Mouse (Mus musculus) forebrain, embryonic 11.5 days (tissue): ENCODE data around the gene Apon. TPM values are rescaled to one million over a fixed set of nuclear protein-coding genes. Genes with fewer than 3 reads are reported as not detected.
"Not testable (repeated sequence)": the region's sequence is repeated elsewhere in the genome, so short reads cannot be mapped to it uniquely, and the experiment has no call there.

Experiments
- ATAC-seq: fragments of 200-750 bp; cut with Nextera tagmentation; replicated peaks from 2 replicates; pipeline ENCODE4 v1.8.0; 2017; ENCODE audit warnings: moderate TSS enrichment; ENCODE audit not compliant: low FRiP score
- DNase-seq: peaks from one replicate; pipeline ENCODE4 v3.0.0-alpha.2; 2017; ENCODE audit warnings: low spot score
- H3K27ac ChIP-seq: fragments of 300-500 bp; sonication (generic); 2 replicates; pipeline ENCODE4 v1.5.1; 2014; ENCODE audit warnings: low read depth, low read length
- H3K27me3 ChIP-seq: fragments of 300-500 bp; sonication (generic); 2 replicates; pipeline ENCODE4 v1.6.1; 2014; ENCODE audit warnings: mild to moderate bottlenecking, low read length, mixed read lengths; ENCODE audit not compliant: control insufficient read depth, insufficient read depth
- H3K36me3 ChIP-seq: fragments of 300-500 bp; sonication (generic); 2 replicates; pipeline ENCODE4 v1.6.1; 2014; ENCODE audit warnings: mild to moderate bottlenecking, low read length, moderate library complexity, mixed read lengths; ENCODE audit not compliant: control insufficient read depth, insufficient read depth
- H3K4me1 ChIP-seq: fragments of 300-500 bp; sonication (generic); replicated peaks from 2 replicates; pipeline ENCODE4 v1.6.1; 2014; ENCODE audit warnings: low read length, mixed read lengths; ENCODE audit not compliant: control insufficient read depth, insufficient read depth
- H3K4me2 ChIP-seq: fragments of 300-500 bp; sonication (generic); 2 replicates; pipeline ENCODE4 v1.6.1; 2014; ENCODE audit warnings: low read depth, mild to moderate bottlenecking, low read length, moderate library complexity, mixed read lengths; ENCODE audit not compliant: severe bottlenecking
- H3K4me3 ChIP-seq: fragments of 300-500 bp; sonication (generic); 2 replicates; pipeline ENCODE4 v1.5.1; 2014; ENCODE audit warnings: low read depth, low read length
- H3K9ac ChIP-seq: fragments of 300-500 bp; sonication (generic); 2 replicates; pipeline ENCODE4 v1.6.1; 2014; ENCODE audit warnings: low read length
- H3K9me3 ChIP-seq: fragments of 300-500 bp; sonication (generic); 2 replicates; pipeline ENCODE4 v1.6.1; 2016; ENCODE audit warnings: low read length, mixed read lengths; ENCODE audit not compliant: control insufficient read depth
- WGBS: fragments of 180-500 bp; shearing (Covaris S2); extraction: QIAGEN DNeasy Blood & Tissue Kit; methylation state at CpG from one replicate; pipeline ENCODE4 v1.1.7; 2014; 5-methylcytosine and 5-hydroxymethylcytosine counted together
- polyA plus RNA-seq: library from polyadenylated mRNA; unstranded; fragments of >200 nt; fragmentation: Nextera tagmentation; extraction: Ambion mirVana; gene quantifications from 2 replicates; pipeline ENCODE4 v1.2.1, GENCODE M21; 2014

The Apon gene
- polyA plus RNA-seq, 1 experiment from 2014 or later: 0.77 TPM

GRCm38 (mm10) chr10:128260376-128260775 lies 6.5 kb downstream of the Apon start:
- H3K4me3 ChIP-seq, H3K9me3 ChIP-seq, DNase-seq, H3K27me3 ChIP-seq, H3K9ac ChIP-seq, H3K27ac ChIP-seq, H3K4me2 ChIP-seq, H3K4me1 ChIP-seq, ATAC-seq, H3K36me3 ChIP-seq: not testable (repeated sequence)
- 87% methylated on average over 7 of the region's 7 CpGs for WGBS

DNA sequence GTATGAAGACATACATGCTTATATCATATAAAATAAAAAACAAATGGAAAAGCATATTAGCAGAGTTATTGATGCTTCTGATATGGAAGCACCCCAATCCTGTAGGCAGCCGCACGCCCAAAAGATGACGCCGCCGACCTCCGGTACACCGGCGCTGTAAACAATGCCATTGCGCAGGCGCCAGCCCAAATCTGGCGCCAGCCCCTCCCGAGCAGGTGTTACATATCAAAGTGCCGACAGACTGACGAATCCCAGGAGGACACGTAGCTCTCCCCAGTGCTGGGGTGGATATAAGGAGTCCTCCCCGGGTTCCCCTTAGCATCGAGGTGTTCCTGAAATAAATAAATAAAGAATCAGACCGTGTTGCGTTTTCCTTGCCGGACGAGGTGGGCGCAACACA lies 8.4 kb downstream of the Apon start:
- H3K9me3 ChIP-seq: no peaks in the 10 kb centered on the region
- WGBS: 84% methylated on average over 22 of the region's 22 CpGs
- H3K4me2 ChIP-seq: no peak overlapping the region
- no peaks in the 10 kb centered on the region for H3K36me3 ChIP-seq
- no peak for DNase-seq
- no peaks in the 10 kb centered on the region for H3K27me3 ChIP-seq
- H3K27ac ChIP-seq: no peak overlapping the region
- no peaks in the 10 kb centered on the region for H3K4me1 ChIP-seq
- no peak for ATAC-seq
- no peak overlapping the region for H3K9ac ChIP-seq
- H3K4me3 ChIP-seq: no peak overlapping the region

DNA sequence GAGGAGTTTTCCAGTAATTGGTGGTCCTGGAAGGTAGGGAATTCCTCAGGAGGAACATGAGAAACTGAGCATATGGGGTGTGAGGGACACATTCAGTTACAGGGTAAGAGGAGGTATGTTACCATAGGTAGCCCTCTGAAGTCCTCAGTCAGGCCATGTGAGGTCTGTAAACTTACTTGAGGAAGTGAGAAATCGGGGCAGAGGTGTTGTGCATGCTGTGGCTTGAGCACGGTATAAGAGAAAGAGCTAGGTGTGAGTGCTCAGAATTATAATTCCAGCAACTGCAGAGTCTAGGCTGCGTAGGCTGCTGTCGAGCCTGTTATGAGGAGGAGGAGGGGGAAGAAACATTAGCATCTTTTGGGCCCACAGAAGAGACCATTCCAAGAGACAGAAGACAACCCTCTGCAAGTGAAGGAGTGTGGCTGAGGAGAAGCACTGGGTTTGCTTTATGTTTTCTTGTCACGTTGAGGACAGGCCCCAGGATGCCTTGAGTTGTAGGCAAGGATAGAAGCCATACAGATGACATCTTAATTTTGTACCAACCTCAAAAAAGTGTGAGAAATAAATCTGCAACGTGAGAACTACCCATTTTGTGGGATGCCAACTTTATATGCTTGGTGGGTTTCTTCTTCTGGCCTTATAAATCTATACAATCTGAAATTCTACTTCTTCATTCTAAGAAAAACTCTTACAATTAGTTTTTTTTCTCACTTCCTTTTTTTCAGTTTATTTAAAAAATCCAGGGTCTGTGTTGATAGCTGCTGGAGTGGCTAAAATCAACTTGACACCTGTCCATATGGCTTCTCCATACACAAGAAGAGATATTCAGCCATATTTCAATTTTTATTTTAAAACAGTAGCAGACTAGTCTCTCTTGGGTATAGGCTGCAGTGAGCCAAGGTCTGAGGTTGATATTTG lies 9.8 kb downstream of the Apon start:
- WGBS: 87% methylated on average over 6 of the region's 6 CpGs
- ATAC-seq (no peak), DNase-seq (no peak)
- Histone ChIP-seq H3K9me3 (no peaks in the 10 kb centered on the region), H3K9ac (no peak overlapping the region), H3K4me3 (no peak overlapping the region), H3K36me3 (no peaks in the 10 kb centered on the region), H3K4me1 (no peaks in the 10 kb centered on the region), H3K27me3 (no peaks in the 10 kb centered on the region), H3K4me2 (no peak overlapping the region), H3K27ac (no peak overlapping the region)

GRCm38 (mm10) chr10:128268371-128268770 lies 14.5 kb downstream of the Apon start, which contains the start of gene Apof:
Apof (plus strand) TSS chr10:128268671.
- no peaks in the 10 kb centered on the region for H3K36me3 ChIP-seq
- no peak for ATAC-seq
- WGBS: 81% methylated on average over 6 of the region's 6 CpGs

GRCm38 (mm10) chr10:128269206-128269910 lies 15.5 kb downstream of the Apon start:
- H3K9ac ChIP-seq: no peak overlapping the region
- 91% methylated on average over 16 of the region's 16 CpGs for WGBS
- H3K27me3 ChIP-seq: no peaks in the 10 kb centered on the region
- H3K27ac ChIP-seq: no peak overlapping the region
- H3K4me2 ChIP-seq: no peak overlapping the region
- no peaks in the 10 kb centered on the region for H3K4me1 ChIP-seq
- no peaks in the 10 kb centered on the region for H3K9me3 ChIP-seq
- H3K36me3 ChIP-seq: no peaks in the 10 kb centered on the region
- DNase-seq (no peak), ATAC-seq (no peak)
- H3K4me3 ChIP-seq: no peak overlapping the region

More at GRCm38 (mm10) chr10:128268371-128268770, 14.5 kb downstream of the Apon start, which contains the start of gene Apof:
- H3K4me2 ChIP-seq: no peak within 1 kb of the TSS
- no peak for DNase-seq
- H3K4me3 ChIP-seq: no peak within 1 kb of the TSS
- H3K27me3 ChIP-seq: no peaks in the 10 kb centered on the region
- H3K4me1 ChIP-seq: no peaks in the 10 kb centered on the region
- no peak within 1 kb of the TSS for H3K27ac ChIP-seq
- H3K9ac ChIP-seq: no peak within 1 kb of the TSS
- H3K9me3 ChIP-seq: no peaks in the 10 kb centered on the region

DNA sequence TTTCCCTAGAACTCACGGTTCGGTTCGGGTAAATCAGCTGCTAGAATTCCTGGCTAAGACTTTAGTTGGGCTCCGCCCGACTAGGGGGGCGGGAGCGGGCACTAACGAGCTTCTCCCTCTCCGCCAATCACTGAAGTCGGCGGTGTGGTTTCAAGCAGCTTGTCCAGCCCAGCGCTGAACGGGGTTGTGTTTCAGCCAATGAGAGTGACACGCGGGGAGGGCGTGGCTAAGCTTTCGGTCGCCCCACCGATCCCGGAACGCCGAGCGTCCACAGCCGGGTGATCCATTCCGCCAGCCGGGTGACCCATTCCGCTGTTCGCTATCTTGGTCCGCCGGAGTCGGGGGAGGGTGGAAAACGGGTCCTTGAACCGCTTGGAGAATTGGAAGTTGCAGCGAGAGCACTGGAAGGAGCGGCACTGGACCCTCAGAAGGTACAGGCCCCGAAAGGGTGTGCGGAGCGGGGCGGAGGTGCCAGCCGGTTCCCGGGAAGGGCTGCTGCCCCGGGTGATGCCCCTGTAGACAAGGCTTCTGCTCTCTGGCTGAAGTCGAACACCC lies 16.5 kb downstream of the Apon start, which contains the start of gene Stat2:
Gene Stat2, plus strand, starts transcription at position 273 of the 555 bp plus-strand sequence.
- H3K9ac ChIP-seq: peak within 1 kb of the TSS; percentile 76
- H3K9me3 ChIP-seq: no peaks in the 10 kb centered on the region
- no peaks in the 10 kb centered on the region for H3K36me3 ChIP-seq
- H3K4me2 ChIP-seq: peak within 1 kb of the TSS; percentile 53
- WGBS: under 1% methylated on average over 43 of the region's 43 CpGs
- peak within 1 kb of the TSS; percentile 67 for H3K27ac ChIP-seq
- H3K4me3 ChIP-seq: peak within 1 kb of the TSS; percentile 73
- ATAC-seq: peak; percentile 100
- DNase-seq: peak; percentile 97
- H3K4me1 ChIP-seq: no peaks in the 10 kb centered on the region
- H3K27me3 ChIP-seq: no peaks in the 10 kb centered on the region

GRCm38 (mm10) chr10:128270866-128271265 lies 17.0 kb downstream of the Apon start:
- H3K4me1 ChIP-seq: no peaks in the 10 kb centered on the region
- no peak for ATAC-seq
- H3K4me3 ChIP-seq: peak overlapping the region; percentile 73
- no peaks in the 10 kb centered on the region for H3K36me3 ChIP-seq
- H3K9ac ChIP-seq: peak overlapping the region; percentile 76
- no peaks in the 10 kb centered on the region for H3K27me3 ChIP-seq
- WGBS: 44% methylated on average over 7 of the region's 7 CpGs
- DNase-seq: no peak
- peak overlapping the region; percentile 67; the same call in 1 of the 2 replicates for H3K27ac ChIP-seq
- H3K4me2 ChIP-seq: peak overlapping the region; percentile 53
- no peaks in the 10 kb centered on the region for H3K9me3 ChIP-seq

- Histone ChIP-seq H3K4me3 (no peak overlapping the region), H3K4me2 (no peak overlapping the region), H3K27ac (no peak overlapping the region), H3K27me3 (no peaks in the 10 kb centered on the region), H3K9ac (no peak overlapping the region), H3K4me1 (no peaks in the 10 kb centered on the region), H3K36me3 (no peaks in the 10 kb centered on the region), H3K9me3 (no peaks in the 10 kb centered on the region)
- ATAC-seq (no peak), DNase-seq (no peak)
- 66% methylated on average over 2 of the region's 2 CpGs for WGBS
Observed at GRCm38 (mm10) chr10:128271883-128272282, 18.0 kb downstream of the Apon start.
